Mouse (Mus musculus) kidney, postnatal 25 days (tissue): ENCODE measurements at regions not wholly inside any gene's neighbourhood (a gene's known extent, or its start where the extent isn't known, plus 50 kb on each side); places are given as distances from the start of the nearest gene placed in this dataset.
A peak's percentile ranks its signal among the peaks of the same experiment; 100 is the strongest.

ENCODE experiments used
- DNase-seq, 2 experiments: peaks; one replicate each; pipeline ENCODE4 v3.0.0; 2021; ENCODE audit warnings: mixed read lengths in 2 of 2

DNA sequence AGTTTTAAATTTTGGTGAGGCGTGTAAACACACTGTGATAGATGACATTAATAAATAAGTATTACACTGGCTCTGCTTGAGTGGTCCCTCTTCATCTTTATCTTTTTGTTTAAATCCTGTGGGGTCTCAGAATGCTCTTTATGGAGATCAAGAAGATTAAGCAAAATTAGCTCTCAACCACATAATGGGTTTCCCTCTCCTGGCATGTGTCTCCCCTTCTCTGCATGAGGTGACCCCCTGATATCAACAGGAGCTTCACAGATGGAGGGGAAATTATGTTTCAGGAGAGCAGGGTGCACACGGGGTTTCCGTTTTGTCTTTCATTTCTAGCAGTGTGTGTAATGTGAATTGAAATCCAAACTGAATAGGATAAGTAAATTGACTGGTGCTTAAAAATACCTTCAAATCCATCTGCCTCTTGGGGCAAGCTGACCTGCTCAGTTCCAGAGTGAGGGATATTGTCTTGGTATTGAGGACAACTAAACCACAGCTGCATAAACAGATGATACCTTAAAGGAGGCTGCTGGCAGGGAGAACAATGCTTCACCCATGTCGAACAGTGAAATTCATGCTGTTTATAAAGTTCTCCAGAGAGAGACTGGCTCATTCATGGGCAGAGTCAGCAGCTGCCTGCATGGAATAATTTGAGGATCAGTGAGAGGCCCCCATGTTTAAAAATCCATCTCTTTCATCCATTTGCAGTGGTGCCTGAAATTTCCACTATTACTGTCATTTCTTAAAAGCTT, 518.3 kb upstream of the Nr2f1 start:
- DNase-seq = no peak

DNA sequence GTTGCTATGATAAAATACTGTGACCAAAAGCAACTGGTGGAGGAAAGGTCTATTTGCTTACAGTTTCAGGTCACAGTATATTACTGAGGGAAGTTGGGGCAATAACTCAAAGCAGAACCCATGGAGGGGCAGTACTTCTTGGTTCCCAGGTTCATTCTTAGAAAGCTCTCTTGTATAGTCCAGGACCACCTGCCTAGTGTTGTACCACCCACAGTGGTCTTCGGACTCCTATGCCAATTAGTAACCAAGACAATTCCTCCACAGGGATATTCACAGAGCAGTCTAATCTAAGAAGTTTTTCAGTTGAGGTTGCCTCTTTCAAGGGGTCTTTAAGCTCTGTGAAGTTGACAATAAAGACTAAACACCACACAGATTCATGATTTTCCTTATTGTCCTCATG, 517.6 kb upstream of the Nr2f1 start:
- DNase-seq = no peak

- no peak for DNase-seq
Observed at GRCm38 (mm10) chr13:78704693-78705092, 505.1 kb upstream of the Nr2f1 start.

GRCm38 (mm10) chr13:78697814-78698519, 498.4 kb upstream of the Nr2f1 start:
- no peak for DNase-seq

DNA sequence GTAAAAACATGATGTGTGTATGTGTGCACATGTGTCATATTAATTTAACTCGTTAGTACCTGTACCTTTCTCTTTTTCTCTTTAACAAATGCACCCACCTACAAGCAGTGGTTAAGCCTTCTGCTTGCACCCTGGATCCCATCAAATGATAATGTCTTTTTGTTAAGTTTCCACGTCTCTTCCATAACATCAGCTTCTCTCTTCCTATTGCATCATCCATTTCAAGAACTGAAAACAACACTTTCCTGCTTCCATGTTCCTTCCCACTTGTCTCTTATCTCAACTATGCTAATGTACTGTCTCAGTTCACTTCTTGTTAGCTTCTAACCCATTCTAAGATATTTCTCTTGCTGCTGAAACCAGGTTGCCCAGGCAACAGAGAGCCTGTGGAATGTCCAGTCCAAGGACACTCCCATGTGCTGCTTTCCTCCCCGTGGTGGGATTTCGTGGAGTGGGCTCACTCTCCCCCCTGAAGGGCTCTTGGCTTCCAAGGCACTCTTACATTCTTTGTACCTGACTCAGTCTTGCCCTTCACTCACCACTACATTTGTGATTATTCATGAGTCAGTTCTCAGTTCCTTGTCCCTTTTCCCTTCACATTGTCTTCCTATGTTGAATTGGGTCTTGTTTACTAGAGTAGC, 479.8 kb upstream of the Nr2f1 start:
- DNase-seq = no peak

GRCm38 (mm10) chr13:78678241-78678640, 478.7 kb upstream of the Nr2f1 start:
- no peak for DNase-seq

DNA sequence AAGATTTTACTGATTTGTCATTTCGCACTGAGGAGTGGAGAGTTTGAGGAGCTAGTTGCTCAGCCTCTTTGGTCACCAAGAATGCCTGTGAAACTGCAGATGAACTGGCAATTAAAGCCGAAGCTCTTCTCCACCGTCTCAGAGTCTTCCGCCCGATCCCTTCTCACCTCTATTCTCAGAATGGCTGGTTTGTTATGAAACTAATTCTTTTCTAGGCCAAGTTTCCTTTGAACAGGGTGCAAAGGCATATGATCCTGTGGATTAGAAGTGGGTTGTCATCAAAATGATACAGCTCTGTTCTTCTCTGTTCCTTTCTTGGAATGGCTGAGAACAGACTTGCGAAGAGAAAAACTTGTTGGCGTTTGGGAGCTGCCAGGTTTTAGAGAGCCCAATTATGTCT, 458.7 kb upstream of the Nr2f1 start:
- no peak for DNase-seq

DNA sequence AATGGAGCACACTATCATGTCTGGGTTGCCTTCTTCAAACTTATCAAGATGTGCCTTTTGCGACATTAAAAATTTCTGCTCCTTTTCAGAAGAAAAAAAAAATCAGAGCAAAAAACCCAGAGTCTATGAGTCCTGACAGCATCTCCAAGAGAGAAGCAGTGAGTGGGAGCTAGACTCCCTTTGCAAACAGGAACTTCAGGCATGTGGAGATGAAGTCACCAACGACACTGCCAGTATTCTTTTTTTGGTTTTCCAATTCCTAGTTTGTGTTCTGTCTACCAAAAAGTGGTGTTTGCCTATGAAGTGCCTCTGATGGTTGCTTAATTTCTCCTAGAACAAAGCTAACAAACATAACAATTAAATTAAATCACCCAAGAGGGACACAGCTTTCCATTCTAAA, 457.2 kb upstream of the Nr2f1 start:
- no peak for DNase-seq

DNA sequence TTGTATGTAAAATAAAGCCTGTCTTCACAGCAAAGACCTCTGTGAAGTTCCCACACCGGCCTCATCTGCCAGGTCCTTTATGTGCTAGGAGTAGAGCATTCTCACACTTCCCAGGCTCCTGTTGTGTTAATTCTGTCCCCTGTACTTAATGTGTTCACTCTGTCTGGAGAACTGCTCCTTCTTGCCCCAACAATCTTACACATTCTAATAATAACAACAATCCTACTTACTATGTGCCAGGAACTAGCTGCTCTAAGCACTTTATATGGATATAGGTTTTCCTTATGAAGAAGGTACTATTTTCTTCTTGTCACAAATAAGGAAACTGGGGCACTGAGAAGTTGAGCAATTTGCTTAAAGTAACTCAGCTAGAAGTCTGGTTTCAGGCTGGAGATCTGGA, 456.6 kb upstream of the Nr2f1 start:
- DNase-seq = no peak

DNA sequence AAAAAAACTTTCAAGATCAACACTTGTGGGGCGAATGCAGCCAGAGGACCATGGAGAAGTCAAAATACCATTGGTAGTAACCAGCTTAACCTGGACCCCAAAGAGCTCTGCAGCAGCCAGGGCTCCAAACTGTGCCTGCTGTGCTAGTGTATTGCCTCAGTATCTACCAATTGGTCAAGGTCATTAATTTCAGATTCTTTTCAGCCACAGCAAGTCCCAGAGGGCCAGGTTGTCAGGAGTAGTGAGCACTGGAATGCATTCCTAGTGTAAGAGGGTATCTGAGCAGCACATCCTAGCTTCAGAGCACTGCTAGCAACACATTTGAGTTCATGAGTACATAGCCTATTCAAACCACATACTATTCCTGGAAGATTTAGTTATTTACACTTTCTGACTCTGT, 451.3 kb upstream of the Nr2f1 start:
- no peak for DNase-seq

- no peak for DNase-seq
Observed at GRCm38 (mm10) chr13:78644556-78644955, 445.0 kb upstream of the Nr2f1 start.

DNA sequence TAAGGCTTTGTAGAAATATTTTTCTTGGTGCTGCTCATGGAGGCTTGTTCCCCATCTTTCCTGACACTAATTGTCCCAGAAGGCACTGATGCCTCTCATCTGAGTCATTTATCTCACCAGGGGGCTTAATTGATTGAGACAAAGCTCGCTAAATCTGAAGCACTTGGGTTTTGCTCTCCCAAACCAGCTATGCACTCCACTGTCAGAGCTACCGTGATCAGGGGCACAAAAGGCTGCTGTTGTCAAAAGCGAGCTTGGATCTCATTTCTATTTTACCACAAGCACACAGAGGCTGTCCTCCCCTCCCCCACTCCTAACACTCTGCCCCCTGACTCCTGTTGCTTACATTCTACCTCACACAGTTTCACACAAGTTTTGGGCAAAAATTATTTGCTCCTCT, 443.5 kb upstream of the Nr2f1 start:
- no peak for DNase-seq

GRCm38 (mm10) chr13:78642443-78642729, 442.8 kb upstream of the Nr2f1 start:
- DNase-seq = no peak

DNA sequence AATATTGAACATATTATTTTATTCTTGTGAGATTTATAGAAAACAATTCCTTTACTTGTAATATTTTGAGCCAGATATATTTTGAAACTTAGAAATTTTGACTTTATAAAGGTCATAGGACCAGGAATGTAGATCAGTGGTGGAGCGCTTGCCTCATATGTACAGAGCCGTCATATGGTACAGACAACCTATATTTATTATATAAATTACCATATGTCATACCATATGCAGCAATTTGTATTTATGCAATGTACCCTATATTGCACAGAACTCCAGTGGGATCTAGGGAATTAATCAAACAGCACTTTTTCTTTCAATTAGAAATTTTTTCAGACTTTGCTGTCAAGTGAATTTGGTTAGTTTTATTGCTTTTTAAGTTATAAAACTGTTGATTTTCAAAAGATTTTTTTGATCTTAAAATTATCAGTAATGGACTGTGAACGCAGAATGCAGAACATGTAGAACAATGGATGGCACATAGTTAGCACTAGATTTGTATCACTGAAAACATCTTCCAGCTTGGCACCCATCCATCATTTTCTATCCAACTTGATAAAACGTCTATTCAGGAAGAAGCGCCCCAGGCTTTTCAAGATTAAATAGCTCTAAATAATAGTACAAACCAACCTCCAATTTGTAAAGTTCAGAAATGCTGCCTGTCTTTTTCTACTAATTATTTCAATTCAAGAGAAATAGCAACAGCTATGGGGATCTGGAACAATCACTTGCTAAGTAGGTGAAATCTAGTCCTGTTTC, 442.3 kb upstream of the Nr2f1 start:
- DNase-seq = no peak

DNA sequence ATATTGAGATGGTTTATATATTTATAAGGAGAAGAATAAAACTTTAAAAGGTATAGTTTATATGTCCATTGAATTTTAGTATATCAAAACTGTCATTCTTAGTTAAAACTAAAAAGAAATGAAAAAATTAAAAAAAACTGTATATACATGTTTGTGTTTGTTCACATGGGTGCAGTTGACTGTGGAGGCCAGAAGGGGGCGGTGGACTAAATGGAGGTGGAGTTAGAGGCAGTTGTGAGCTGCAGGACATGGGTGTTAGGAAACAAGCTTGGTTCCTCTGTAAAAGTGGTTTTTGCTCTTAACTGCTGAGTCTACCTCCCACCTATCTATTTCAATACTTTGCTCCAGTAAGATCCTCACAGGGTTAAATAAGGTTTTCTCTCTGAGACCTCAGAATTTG, 440.8 kb upstream of the Nr2f1 start:
- peak in 1 of 2 experiments; percentile 30 for DNase-seq

- DNase-seq = no peak
Observed at GRCm38 (mm10) chr13:78638462-78638861, 438.9 kb upstream of the Nr2f1 start.

GRCm38 (mm10) chr13:78631609-78632008, 432.1 kb upstream of the Nr2f1 start:
- no peak for DNase-seq

- DNase-seq = no peak
Observed at GRCm38 (mm10) chr13:78629041-78629727, 429.6 kb upstream of the Nr2f1 start.

GRCm38 (mm10) chr13:78623652-78624051, 424.1 kb upstream of the Nr2f1 start:
- no peak for DNase-seq

- no peak for DNase-seq
Observed at GRCm38 (mm10) chr13:78602861-78603211, 403.3 kb upstream of the Nr2f1 start.

DNA sequence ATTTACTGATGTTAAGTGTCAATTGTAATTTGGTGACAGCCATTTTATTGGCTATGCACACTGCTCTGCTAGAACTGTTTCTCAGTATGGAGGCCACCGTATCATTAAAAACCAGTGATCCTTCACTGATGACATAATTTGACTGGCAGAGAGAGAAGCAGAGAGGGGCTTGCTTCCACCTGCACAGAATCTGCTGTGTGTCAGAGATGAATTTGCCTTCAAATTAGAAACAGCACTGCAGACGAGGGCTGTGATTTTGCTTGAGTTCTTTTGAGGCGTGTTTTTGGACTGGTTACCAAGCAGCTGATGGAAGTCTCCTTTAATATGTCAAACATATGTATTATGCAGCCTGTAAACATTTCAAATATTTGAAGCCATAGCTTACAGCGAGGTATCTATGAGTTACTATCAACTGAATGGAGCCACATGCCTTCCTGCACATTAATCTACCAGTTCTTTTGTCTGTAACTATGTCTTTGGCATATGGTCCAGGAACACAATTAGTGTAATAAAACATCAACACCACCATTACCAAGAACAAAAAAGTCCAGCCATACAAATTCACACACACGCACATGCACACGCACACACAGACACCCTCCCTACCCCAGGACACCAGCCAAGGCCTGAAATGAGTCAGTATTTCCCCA, 402.8 kb upstream of the Nr2f1 start:
- DNase-seq = no peak

DNA sequence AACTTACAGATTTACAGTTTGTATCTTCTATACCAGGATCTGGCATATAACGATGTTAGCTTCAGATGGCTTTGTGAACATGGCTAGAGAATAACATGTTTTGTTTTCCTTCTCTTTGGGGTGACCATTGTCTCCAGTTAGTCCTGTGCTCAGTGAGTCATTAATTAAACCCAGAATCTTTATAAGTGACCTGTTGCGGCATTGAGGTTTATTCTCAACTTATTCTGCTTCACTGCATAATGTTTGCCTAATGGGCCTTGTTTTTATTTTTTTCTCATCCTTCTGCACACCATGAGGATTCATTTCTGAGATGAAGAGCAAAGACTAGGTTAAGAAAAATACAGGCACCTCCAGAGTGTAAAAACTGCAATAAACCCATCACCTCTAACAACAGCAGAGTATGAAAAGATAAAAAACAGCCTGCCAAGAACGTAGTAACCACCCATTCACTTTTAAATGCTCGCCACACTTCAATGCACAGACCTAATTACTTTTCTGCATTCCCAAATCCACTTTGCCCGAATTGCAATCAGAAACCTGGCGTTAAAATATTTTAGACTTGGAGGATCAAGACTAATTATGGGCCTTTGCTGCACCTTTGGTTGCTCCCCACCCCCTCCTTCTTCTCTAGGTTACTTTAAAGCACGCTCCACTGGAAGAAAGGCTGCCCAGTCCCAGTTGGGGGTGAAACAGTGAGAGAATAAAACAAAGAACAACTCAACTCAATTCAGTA, 381.5 kb upstream of the Nr2f1 start:
- DNase-seq = peak; percentile 28 to 43
